Mouse (Mus musculus) CH12.LX (cell line): ENCODE measurements at regions not wholly inside any gene's neighbourhood (a gene's known extent, or its start where the extent isn't known, plus 50 kb on each side); places are given as distances from the start of the nearest gene placed in this dataset.

Experiments used
- DNase-seq: peaks from one replicate; pipeline ENCODE4 v3.0.0-alpha.2; 2013; ENCODE audit errors: extremely low read depth
- H3K27ac ChIP-seq: 2 replicates; pipeline ENCODE4 v1.5.1; 2012; ENCODE audit warnings: low read depth, mild to moderate bottlenecking, control low read depth, moderate library complexity; ENCODE audit not compliant: insufficient read depth
- H3K27me3 ChIP-seq: replicated peaks from 2 replicates; pipeline ENCODE3; 2012; ENCODE audit warnings: inconsistent platforms
- H3K36me3 ChIP-seq, 2 experiments: replicated peaks in 1 of 2; 2 replicates each; pipeline versions ENCODE3 to v1.6.1; 2012; ENCODE audit warnings: inconsistent platforms in 1 of 2, low read length in 1 of 2, mild to moderate bottlenecking in 1 of 2, mixed read lengths in 1 of 2, moderate library complexity in 1 of 2; ENCODE audit not compliant: control insufficient read depth in 1 of 2, insufficient read depth in 1 of 2
- H3K4me1 ChIP-seq, 2 experiments: 2 replicates each; pipeline ENCODE4 v1.6.1; 2012; ENCODE audit warnings: inconsistent platforms in 1 of 2, moderate library complexity in 1 of 2; ENCODE audit not compliant: insufficient read depth in 2 of 2, control insufficient read depth in 1 of 2
- H3K4me2 ChIP-seq: 2 replicates; pipeline ENCODE4 v1.6.1; 2012; ENCODE audit warnings: low read depth, mild to moderate bottlenecking, control low read depth; ENCODE audit not compliant: poor library complexity, insufficient read depth, severe bottlenecking
- H3K4me3 ChIP-seq, 3 experiments: fragments of 150-350 bp in 1 of 3; sonication (generic) in 1 of 3; replicated peaks in 1 of 3; 2 replicates each; pipeline versions ENCODE3 to v1.5.1; 2011 to 2012; ENCODE audit warnings: low read depth in 2 of 3, low read length in 2 of 3, mild to moderate bottlenecking in 2 of 3, moderate library complexity in 2 of 3, control low read depth in 1 of 3, improper control_type of control experiment in 1 of 3, inconsistent platforms in 1 of 3, mixed read lengths in 1 of 3; ENCODE audit not compliant: poor library complexity in 1 of 3
- H3K79me2 ChIP-seq: replicated peaks from 2 replicates; pipeline ENCODE4 v1.6.1; 2012; ENCODE audit warnings: mild to moderate bottlenecking, moderate library complexity; ENCODE audit not compliant: control insufficient read depth, poor library complexity, insufficient read depth, severe bottlenecking; ENCODE audit errors: extremely low read depth
- H3K9ac ChIP-seq: 2 replicates; pipeline ENCODE4 v1.6.1; 2012; ENCODE audit warnings: low read depth, mild to moderate bottlenecking, control low read depth, moderate library complexity; ENCODE audit not compliant: insufficient read depth
- H3K9me3 ChIP-seq: replicated peaks from 2 replicates; pipeline ENCODE3; 2012; ENCODE audit warnings: low read length, inconsistent platforms, mixed read lengths
- CHD2 ChIP-seq: IDR thresholded peaks from 2 replicates; pipeline ENCODE4 v1.6.1; 2011; ENCODE audit warnings: low read length, improper control_type of control experiment
- CTCF ChIP-seq, 2 experiments: IDR thresholded peaks in 1 of 2; conservative IDR thresholded peaks in 1 of 2; 2 replicates each; pipeline ENCODE4 v1.5.1; 2011 to 2012; ENCODE audit warnings: low read depth in 2 of 2, low read length in 2 of 2, improper control_type of control experiment in 1 of 2, inconsistent platforms in 1 of 2, mild to moderate bottlenecking in 1 of 2, moderate library complexity in 1 of 2
- E2F4 ChIP-seq: IDR thresholded peaks from 2 replicates; pipeline ENCODE4 v1.6.1; 2011; ENCODE audit warnings: low read depth, low read length, improper control_type of control experiment; ENCODE audit not compliant: insufficient replicate concordance
- ELF1 ChIP-seq: IDR thresholded peaks from 2 replicates; pipeline ENCODE4 v1.6.1; 2014; ENCODE audit warnings: low read depth, mild to moderate bottlenecking, inconsistent platforms, low read length, improper control_type of control experiment
- EP300 ChIP-seq: IDR thresholded peaks from 2 replicates; pipeline ENCODE4 v1.6.1; 2011; ENCODE audit warnings: low read length, improper control_type of control experiment
- GABPA ChIP-seq: IDR thresholded peaks from 2 replicates; pipeline ENCODE4 v1.6.1; 2012; ENCODE audit warnings: low read depth, low read length, improper control_type of control experiment, inconsistent platforms; ENCODE audit not compliant: insufficient replicate concordance
- HCFC1 ChIP-seq: IDR thresholded peaks from 2 replicates; pipeline ENCODE4 v1.6.1; 2012; ENCODE audit warnings: low read depth, mild to moderate bottlenecking, inconsistent platforms, low read length, improper control_type of control experiment
- IRF4 ChIP-seq: IDR thresholded peaks from 2 replicates; pipeline ENCODE4 v1.6.1; 2014; ENCODE audit warnings: low read depth, mild to moderate bottlenecking, inconsistent platforms, low read length, improper control_type of control experiment
- JUN ChIP-seq: IDR thresholded peaks from 2 replicates; pipeline ENCODE4 v1.6.1; 2011; ENCODE audit warnings: low read depth, mild to moderate bottlenecking, low read length, improper control_type of control experiment, moderate library complexity; ENCODE audit not compliant: insufficient read depth
- KAT2A ChIP-seq: IDR thresholded peaks from 2 replicates; pipeline ENCODE4 v1.6.1; 2012; ENCODE audit warnings: low read length, improper control_type of control experiment, inconsistent platforms; ENCODE audit not compliant: insufficient replicate concordance
- MAFK ChIP-seq: IDR thresholded peaks from 2 replicates; pipeline ENCODE4 v1.6.1; 2011; ENCODE audit warnings: low read length, improper control_type of control experiment; ENCODE audit not compliant: insufficient replicate concordance
- MAZ ChIP-seq: IDR thresholded peaks from 2 replicates; pipeline ENCODE4 v1.6.1; 2012; ENCODE audit warnings: low read depth, mild to moderate bottlenecking, inconsistent platforms, low read length, improper control_type of control experiment, moderate library complexity
- MXI1 ChIP-seq: IDR thresholded peaks from 2 replicates; pipeline ENCODE4 v1.6.1; 2011; ENCODE audit warnings: mild to moderate bottlenecking, low read depth, low read length, improper control_type of control experiment
- NELFE ChIP-seq: IDR thresholded peaks from 2 replicates; pipeline ENCODE4 v1.6.1; 2011; ENCODE audit warnings: low read depth, low read length, improper control_type of control experiment
- POLR2A ChIP-seq: IDR thresholded peaks from 2 replicates; pipeline ENCODE4 v1.6.1; 2011; ENCODE audit warnings: low read depth, mild to moderate bottlenecking, improper control_type of control experiment, low read length
- POLR2AphosphoS2 ChIP-seq: IDR thresholded peaks from 2 replicates; pipeline ENCODE4 v1.6.1; 2011; ENCODE audit warnings: low read depth, low read length, improper control_type of control experiment
- SIN3A ChIP-seq: IDR thresholded peaks from 2 replicates; pipeline ENCODE4 v1.6.1; 2012; ENCODE audit warnings: low read length, improper control_type of control experiment, inconsistent platforms
- SMC3 ChIP-seq: IDR thresholded peaks from 2 replicates; pipeline ENCODE4 v1.6.1; 2011; ENCODE audit warnings: low read depth, low read length, improper control_type of control experiment
- TCF12 ChIP-seq: IDR thresholded peaks from 2 replicates; pipeline ENCODE4 v1.6.1; 2014; ENCODE audit warnings: low read depth, mild to moderate bottlenecking, inconsistent platforms, low read length, improper control_type of control experiment
- UBTF ChIP-seq: IDR thresholded peaks from 2 replicates; pipeline ENCODE4 v1.6.1; 2012; ENCODE audit warnings: low read depth, mild to moderate bottlenecking, inconsistent platforms, low read length, improper control_type of control experiment, moderate library complexity
- USF1 ChIP-seq: IDR thresholded peaks from 2 replicates; pipeline ENCODE4 v1.6.1; 2014; ENCODE audit warnings: low read depth, mild to moderate bottlenecking, inconsistent platforms, low read length, improper control_type of control experiment
- USF2 ChIP-seq: conservative IDR thresholded peaks from 2 replicates; pipeline ENCODE4 v1.6.1; 2011; ENCODE audit warnings: low read depth, low read length, improper control_type of control experiment
- dilution Hi-C: fragments of 300-500 bp; cut with MboI; formaldehyde crosslinking; loops from 2 replicates; pipeline ENCODE4 v1.14.3; 2020; ENCODE audit warnings: low sequenced_read_pairs; ENCODE audit not compliant: extremely low pct_unique_long_range_greater_than_20kb, extremely low pct_ligation_motif_present
- in situ Hi-C: fragments of 300-500 bp; cut with MboI; formaldehyde crosslinking; loops from 3 replicates; pipeline ENCODE4 v1.14.3; 2019; ENCODE audit warnings: low sequenced_read_pairs, low pct_ligation_motif_present, low pct_unique_long_range_greater_than_20kb, mixed read lengths

GRCm38 (mm10) chr8:11065990-11066389 is 57.7 kb upstream of the Irs2 start:
- Histone ChIP-seq H3K79me2 (no peaks in the 10 kb centered on the region), H3K4me3 (no peak overlapping the region), H3K4me1 (peaks cover 2 to 7% of the 10 kb centered on the region in 2 experiments; a peak in 1 of 4 replicates), H3K27me3 (no peaks in the 10 kb centered on the region), H3K36me3 (no peaks in the 10 kb centered on the region), H3K9me3 (no peaks in the 10 kb centered on the region), H3K4me2 (no peak overlapping the region), H3K9ac (no peak overlapping the region), H3K27ac (no peak overlapping the region)
- no peak for DNase-seq
- TF ChIP-seq NELFE, result no peak
- no peak for TF ChIP-seq SIN3A
- no peak for TF ChIP-seq CHD2
- TF ChIP-seq USF2, result no peak
- no peak for TF ChIP-seq KAT2A
- TF ChIP-seq EP300, result no peak
- no peak for TF ChIP-seq USF1
- TF ChIP-seq POLR2A, result no peak
- in situ Hi-C loops (no loop called here), dilution Hi-C loops (no loop called here)

DNA sequence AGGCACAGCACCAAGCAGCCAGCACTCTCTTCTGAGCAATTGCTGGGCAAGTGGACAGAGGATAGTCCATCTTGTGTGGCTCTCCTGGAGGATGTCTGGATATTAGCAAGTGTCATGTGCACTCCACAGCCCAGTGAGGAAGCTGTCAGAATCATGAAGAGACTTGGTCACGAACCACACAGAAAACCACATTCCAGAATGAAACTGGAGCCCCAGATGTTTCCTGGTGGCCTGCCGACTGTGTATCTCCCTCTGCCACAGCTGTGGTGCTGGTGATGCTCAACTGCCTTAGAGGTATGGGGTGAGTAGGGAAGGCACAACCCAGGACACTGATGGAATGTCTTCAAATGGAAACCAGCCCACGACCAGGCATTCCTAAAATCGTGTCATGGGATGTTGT is 57.0 kb upstream of the Irs2 start:
- Histone ChIP-seq H3K4me1 (peaks cover 2 to 7% of the 10 kb centered on the region in 2 experiments; a peak in 1 of 4 replicates), H3K4me3 (no peak overlapping the region), H3K9me3 (no peaks in the 10 kb centered on the region), H3K79me2 (no peaks in the 10 kb centered on the region), H3K9ac (no peak overlapping the region), H3K27ac (no peak overlapping the region), H3K27me3 (no peaks in the 10 kb centered on the region), H3K4me2 (no peak overlapping the region), H3K36me3 (no peaks in the 10 kb centered on the region)
- TF ChIP-seq POLR2A (no peak), E2F4 (no peak), POLR2AphosphoS2 (no peak), UBTF (no peak)
- dilution Hi-C loops (no loop called here), in situ Hi-C loops (no loop called here)
- DNase-seq, result no peak

DNA sequence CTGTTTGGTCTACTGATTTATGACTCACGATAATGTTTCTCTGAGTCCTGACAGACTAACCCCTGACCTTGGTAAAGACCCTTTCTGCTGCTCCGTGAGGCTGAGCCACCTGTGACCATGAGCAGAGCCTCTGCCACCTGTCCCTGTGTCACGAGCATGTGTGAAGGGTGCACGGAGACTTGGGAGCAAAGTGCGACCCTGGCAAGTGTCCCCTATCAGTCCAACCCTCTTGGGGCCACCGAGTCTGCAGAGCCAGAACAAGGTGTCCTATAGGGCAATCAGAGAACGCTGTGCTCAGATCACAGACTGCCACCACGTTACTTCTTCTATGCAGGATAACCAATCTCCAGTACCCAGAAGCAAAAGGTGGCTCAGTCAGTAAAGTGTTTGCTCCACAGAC is 54.8 kb upstream of the Irs2 start:
- H3K79me2 ChIP-seq, result no peaks in the 10 kb centered on the region
- H3K4me2 ChIP-seq, result no peak overlapping the region
- TF ChIP-seq MAZ (no peak), UBTF (no peak), SIN3A (no peak), MXI1 (no peak), GABPA (no peak), SMC3 (no peak), IRF4 (no peak), CTCF (conservative IDR thresholded peaks at IDR 0.05 in 1 of 2, IDR thresholded peaks at IDR 0.05 in 1 of 2; ENCODE audit: low read depth in 2 of 2, low read length in 2 of 2) (no peak), E2F4 (no peak), USF1 (no peak), TCF12 (no peak), MAFK (no peak), JUN (no peak), ELF1 (no peak), HCFC1 (no peak)
- dilution Hi-C loops (no loop called here), in situ Hi-C loops (no loop called here)
- no peaks in the 10 kb centered on the region for H3K9me3 ChIP-seq
- no peaks in the 10 kb centered on the region for H3K27me3 ChIP-seq
- no peak overlapping the region for H3K27ac ChIP-seq
- DNase-seq, result no peak
- no peaks in the 10 kb centered on the region for H3K36me3 ChIP-seq
- peaks cover 0 to 7% of the 10 kb centered on the region in 2 experiments; a peak in 1 of 4 replicates for H3K4me1 ChIP-seq
- H3K4me3 ChIP-seq, result no peak overlapping the region
- H3K9ac ChIP-seq, result no peak overlapping the region
